Mouse (Mus musculus) cerebellum, adult 2 months (tissue): ENCODE data around the gene Ogn. TPM values are rescaled to one million over a fixed set of nuclear protein-coding genes. Genes with fewer than 3 reads are reported as not detected.
"Not testable (repeated sequence)": the region's sequence is repeated elsewhere in the genome, so short reads cannot be mapped to it uniquely, and the experiment has no call there.

ENCODE experiments used
- DNase-seq, 2 experiments: peaks; one replicate each; pipeline ENCODE4 v3.0.0; 2021
- H3K27ac ChIP-seq: fragments of 200-500 bp; 2 replicates; pipeline ENCODE4 v1.5.1; 2012; ENCODE audit warnings: low read length, control low read depth, inconsistent platforms; ENCODE audit not compliant: insufficient read depth
- H3K27me3 ChIP-seq: fragments of 200-500 bp; 2 replicates; pipeline ENCODE4 v1.6.1; 2012; ENCODE audit warnings: inconsistent platforms, mild to moderate bottlenecking, low read length, moderate library complexity; ENCODE audit not compliant: control insufficient read depth, insufficient read depth
- H3K4me1 ChIP-seq: fragments of 200-500 bp; 2 replicates; pipeline ENCODE4 v1.6.1; 2011; ENCODE audit warnings: low read length; ENCODE audit not compliant: control insufficient read depth, insufficient read depth
- H3K4me3 ChIP-seq: fragments of 200-500 bp; replicated peaks from 2 replicates; pipeline ENCODE3; 2011; ENCODE audit warnings: mild to moderate bottlenecking, low read depth, low read length, control low read depth; ENCODE audit not compliant: insufficient read depth
- CTCF ChIP-seq: fragments of 200-500 bp; IDR thresholded peaks from 2 replicates; pipeline ENCODE4 v1.5.1; 2011; ENCODE audit warnings: low read depth, mild to moderate bottlenecking, control low read depth, low read length, moderate library complexity, borderline replicate concordance; ENCODE audit not compliant: insufficient read depth
- POLR2A ChIP-seq: fragments of 200-500 bp; IDR thresholded peaks from 2 replicates; pipeline ENCODE4 v1.6.1; 2011; ENCODE audit warnings: low read length, control low read depth, borderline replicate concordance; ENCODE audit not compliant: insufficient read depth
- WGBS: fragments of 180-500 bp; shearing (Covaris S2); methylation state at CpG from one replicate; pipeline ENCODE4 v1.1.7; 2018; 5-methylcytosine and 5-hydroxymethylcytosine counted together
- polyA plus RNA-seq: library from polyadenylated mRNA; depleted of rRNA; stranded (reverse); fragments of >200 nt; gene quantifications from 2 replicates; pipeline ENCODE4 v1.2.3, GENCODE M21; 2012

Gene Ogn
- polyA plus RNA-seq, 1 experiment = 2.2 TPM

DNA sequence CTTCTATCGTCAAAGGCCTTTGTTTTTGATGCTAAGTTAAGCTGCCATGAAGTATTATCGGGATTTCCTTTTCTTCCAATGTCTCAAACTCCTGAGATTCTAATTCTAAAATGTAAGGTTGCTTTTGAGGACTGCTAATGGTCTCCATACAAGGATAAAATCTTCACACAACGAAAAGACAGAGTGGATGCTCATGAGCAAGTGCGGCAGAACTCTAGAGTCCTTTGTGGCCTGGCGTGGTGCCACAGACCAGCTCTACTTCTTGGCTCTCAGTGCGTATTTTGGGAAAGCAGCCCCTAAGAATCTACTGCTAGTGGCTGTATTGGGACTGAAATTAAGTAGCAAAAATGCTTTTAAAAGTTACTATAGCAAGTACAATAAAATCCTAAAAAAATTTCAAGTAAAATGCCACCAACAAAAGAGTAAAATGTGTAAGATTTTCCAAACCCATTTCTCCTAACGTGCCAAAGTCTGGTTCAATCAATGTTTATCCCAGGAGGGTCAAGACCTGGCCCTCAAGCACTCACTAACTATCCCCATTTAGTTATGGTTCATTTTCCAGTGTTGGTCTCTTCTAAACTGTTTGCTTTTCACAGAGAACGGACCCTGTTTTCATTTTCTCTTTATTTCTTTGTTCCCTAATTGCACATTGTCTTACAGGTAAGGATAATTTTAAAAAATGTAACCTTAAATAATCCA lies 23.4 kb upstream of the Ogn start:
- Histone ChIP-seq H3K4me3 (no peak overlapping the region), H3K4me1 (no peaks in the 10 kb centered on the region), H3K27me3 (no peaks in the 10 kb centered on the region), H3K27ac (no peak overlapping the region)
- no peak for TF ChIP-seq CTCF
- no peak for TF ChIP-seq POLR2A
- 54% methylated on average over 8 of the region's 8 CpGs for WGBS
- no peak for DNase-seq

DNA sequence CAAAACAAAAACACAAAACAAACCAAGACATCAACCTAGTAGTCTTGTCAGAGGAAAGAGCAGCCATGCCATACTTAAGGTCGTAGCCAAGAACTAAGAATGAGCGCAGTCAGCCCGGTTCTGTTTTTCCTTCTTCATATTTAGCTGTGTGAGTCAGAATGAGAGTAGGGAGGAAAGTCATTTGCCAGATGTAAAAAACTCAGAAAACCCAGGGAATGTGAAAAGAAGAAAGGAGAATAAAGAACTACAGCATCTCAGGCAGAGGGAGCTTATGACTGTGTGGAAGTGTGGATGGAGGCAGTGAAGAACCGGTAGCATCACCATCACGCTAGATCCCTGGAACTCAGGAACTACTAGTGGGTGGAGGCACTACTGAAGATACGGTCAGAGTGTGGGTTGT lies 21.8 kb upstream of the Ogn start:
- Histone ChIP-seq H3K27ac (no peak overlapping the region), H3K4me3 (no peak overlapping the region), H3K27me3 (no peaks in the 10 kb centered on the region), H3K4me1 (no peaks in the 10 kb centered on the region)
- no peak for TF ChIP-seq POLR2A
- TF ChIP-seq CTCF = no peak
- WGBS = 98% methylated on average over 6 of the region's 6 CpGs
- no peak for DNase-seq

DNA sequence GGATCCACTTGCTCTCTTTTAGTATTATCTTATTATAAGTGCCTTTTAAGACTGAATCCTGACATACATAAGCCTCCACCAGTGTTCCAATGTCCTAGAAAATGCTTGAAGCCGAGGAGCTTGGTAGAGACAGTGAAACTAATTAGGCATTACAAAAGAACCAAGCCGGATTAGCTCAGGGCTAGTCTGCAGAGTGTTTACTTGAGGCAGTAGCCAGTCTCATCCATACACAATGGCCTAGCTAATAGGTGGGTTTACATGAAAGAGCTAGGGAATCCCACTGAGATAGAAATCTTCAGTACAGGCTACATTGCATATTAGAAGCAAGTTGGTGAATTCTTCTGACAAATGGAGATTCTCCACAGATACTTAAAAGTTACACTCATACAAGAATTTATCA lies 5.3 kb upstream of the Ogn start:
- H3K27ac ChIP-seq, H3K4me3 ChIP-seq, H3K27me3 ChIP-seq, H3K4me1 ChIP-seq, DNase-seq: not testable (repeated sequence)
- WGBS = 54% methylated on average over 2 of the region's 2 CpGs

DNA sequence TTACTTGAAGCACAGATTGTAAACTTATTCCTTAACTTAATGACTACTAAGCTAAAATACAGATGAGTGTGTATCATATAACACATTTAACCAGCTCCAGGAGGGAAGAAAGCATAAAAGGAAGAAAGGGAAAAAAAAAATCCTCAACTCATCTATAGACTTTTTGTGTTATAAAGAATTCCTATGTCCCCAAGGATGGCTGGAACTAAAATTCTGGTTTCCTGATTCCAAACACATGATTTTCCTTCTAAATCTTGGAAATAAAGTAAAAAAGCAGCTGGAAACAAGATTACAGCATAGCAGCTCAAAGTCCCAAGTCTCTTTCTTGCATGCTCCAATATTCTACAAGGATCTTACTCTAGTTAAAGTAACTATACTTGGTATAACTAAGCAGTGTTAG lies 4.2 kb upstream of the Ogn start:
- Histone ChIP-seq H3K4me3 (no peak overlapping the region), H3K27me3 (no peaks in the 10 kb centered on the region), H3K4me1 (no peaks in the 10 kb centered on the region), H3K27ac (no peak overlapping the region)
- TF ChIP-seq CTCF = no peak
- no peak for TF ChIP-seq POLR2A
- no peak for DNase-seq

DNA sequence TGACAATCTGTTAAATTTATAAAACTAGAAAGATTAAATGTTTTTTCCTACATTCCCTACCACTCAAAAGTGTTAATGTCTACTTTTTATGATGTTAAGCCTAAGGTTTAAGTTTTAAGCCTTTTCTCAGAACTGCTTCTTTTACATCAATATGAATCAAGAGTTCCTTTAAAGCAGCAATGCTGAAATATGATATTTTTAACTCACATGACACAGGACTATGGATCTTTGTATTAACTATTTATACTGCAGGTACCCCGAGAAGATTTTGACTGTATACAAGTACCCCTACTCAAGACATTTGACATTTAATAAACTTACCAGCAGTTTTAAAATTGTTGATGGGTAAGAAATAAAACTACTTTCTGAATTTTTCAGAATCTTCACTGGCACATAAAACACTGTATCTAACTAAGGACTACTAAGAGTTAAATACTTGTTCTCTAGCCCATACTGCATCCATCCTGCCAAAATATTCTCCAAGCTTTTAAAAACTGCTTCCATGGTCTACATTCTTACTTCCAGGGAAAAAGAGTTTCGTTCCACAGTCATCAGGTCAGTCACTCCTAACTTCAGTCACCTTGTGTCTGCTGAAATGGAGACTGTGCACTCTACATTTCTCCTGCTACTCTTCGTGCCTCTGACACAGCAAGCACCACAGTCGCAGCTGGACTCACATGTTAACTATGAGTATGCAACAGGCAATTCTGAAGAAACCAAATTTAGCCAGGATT lies 910 bp downstream of the Ogn start:
- no peaks in the 10 kb centered on the region for H3K4me1 ChIP-seq
- no peak overlapping the region for H3K4me3 ChIP-seq
- H3K27me3 ChIP-seq = no peaks in the 10 kb centered on the region
- H3K27ac ChIP-seq = no peak overlapping the region
- TF ChIP-seq POLR2A (no peak), CTCF (no peak)
- WGBS = 71% methylated on average over 4 of the region's 4 CpGs
- no peak for DNase-seq

DNA sequence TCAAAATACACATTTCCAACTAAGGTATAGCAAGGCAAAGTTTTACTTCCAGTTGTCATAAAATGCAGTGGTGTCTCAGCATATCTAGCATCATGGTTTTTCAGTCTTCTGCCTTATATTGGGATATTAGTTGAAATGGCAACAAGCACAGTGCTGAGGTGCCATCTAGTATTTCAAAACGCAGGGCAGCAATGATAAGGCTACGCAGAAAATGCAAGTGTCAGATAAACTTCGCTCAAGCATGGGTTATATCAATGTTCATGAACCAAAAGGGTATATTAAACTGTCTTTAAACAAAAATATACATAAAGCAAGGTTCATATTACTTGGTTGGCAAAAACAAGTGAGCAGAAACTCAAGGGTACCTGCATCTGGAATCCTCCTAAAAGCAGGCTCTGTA lies 9.2 kb downstream of the Ogn start:
- WGBS = 91% methylated on average over 3 of the region's 3 CpGs
- H3K4me3 ChIP-seq = no peak overlapping the region
- TF ChIP-seq CTCF (no peak), POLR2A (no peak)
- H3K27me3 ChIP-seq = no peaks in the 10 kb centered on the region
- H3K4me1 ChIP-seq = no peaks in the 10 kb centered on the region
- no peak overlapping the region for H3K27ac ChIP-seq
- no peak for DNase-seq

DNA sequence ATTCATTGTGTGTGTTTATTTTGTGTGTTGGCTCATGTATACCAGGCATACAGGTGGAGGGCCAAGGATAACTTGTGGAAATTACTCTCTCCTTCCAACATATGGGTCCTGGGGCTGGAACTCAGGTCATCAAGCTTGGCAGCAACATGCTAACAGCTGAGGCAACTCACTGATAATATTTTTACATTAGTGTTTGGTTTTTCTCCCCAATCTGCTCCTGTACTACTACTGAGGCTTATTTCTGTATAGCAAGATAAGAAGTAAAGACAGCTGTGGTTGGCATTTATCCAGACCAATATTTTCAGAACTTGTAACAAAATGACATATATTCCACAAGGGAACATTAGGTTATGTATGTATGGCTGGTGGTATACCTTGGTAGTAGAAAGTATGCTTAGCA lies 10.5 kb downstream of the Ogn start:
- no peak for DNase-seq
- no peak overlapping the region for H3K27ac ChIP-seq
- no peak overlapping the region for H3K4me3 ChIP-seq
- H3K4me1 ChIP-seq = no peaks in the 10 kb centered on the region
- no peak for TF ChIP-seq POLR2A
- TF ChIP-seq CTCF = no peak
- H3K27me3 ChIP-seq = no peaks in the 10 kb centered on the region

DNA sequence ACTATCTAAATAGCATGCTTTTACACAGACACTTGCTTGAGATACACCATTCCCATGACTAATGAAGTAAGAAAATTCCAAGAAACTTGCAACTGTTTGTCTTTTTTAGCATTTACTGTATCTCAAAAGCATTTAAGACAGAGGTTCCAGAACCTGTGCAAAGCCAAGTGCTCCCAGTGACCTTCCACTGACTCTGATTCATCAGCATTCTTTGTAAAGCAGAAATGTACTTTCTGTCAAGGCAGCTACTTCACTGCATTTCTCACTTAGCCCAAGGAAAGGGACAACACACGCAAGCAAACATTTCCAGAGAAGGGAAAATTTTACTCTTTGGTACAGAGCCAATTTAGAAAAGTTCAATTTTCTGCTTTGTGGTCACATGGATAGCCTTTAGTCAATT lies 15.4 kb downstream of the Ogn start:
- Histone ChIP-seq H3K4me3 (no peak overlapping the region), H3K4me1 (no peaks in the 10 kb centered on the region), H3K27ac (no peak overlapping the region), H3K27me3 (no peaks in the 10 kb centered on the region)
- TF ChIP-seq CTCF (no peak), POLR2A (no peak)
- WGBS = 74% methylated on average over 1 of the region's 1 CpGs
- DNase-seq = no peak
